Mouse (Mus musculus): ENCODE data around the gene Spi1.

- TF ChIP-seq CTCF (conservative IDR thresholded peaks at IDR 0.05; ENCODE audit: insufficient read depth, insufficient read length, low read depth, low read length) (no peak), POLR2A (IDR thresholded peaks at IDR 0.05; ENCODE audit: low read depth, low read length) (no peak)
These were observed 61.2 kb downstream of the Spi1 start for GRCm38 (mm10) chr2:91143401-91143800.
